Mouse (Mus musculus): ENCODE data around the gene Gabrb3.

Gene Gabrb3

GRCm38 (mm10) chr7:57419392-57419791, at the start of gene Gabrb3:
TSS of gene Gabrb3 (plus strand) at chr7:57419692.
- DNase-seq (ENCODE audit: low spot score in 2 of 2): no peak

- DNase-seq (ENCODE audit: low spot score in 2 of 2): peak; percentile 12 to 21
Measured at GRCm38 (mm10) chr7:57384112-57384511, 35.4 kb upstream of the Gabrb3 start.

- peak; percentile 24 to 45 for DNase-seq (ENCODE audit: low spot score in 2 of 2)
Measured at GRCm38 (mm10) chr7:57386517-57387340, 32.8 kb upstream of the Gabrb3 start, which contains the start of gene Gabrg3. TSS of gene Gabrg3 (minus strand) at chr7:57387188.

- no peak for DNase-seq (ENCODE audit: low spot score in 2 of 2)
Measured at GRCm38 (mm10) chr7:57387341-57387654, 32.2 kb upstream of the Gabrb3 start.

- peak; percentile 18 for DNase-seq (ENCODE audit: low spot score in 2 of 2)
Measured at GRCm38 (mm10) chr7:57390046-57390445, 29.4 kb upstream of the Gabrb3 start.

- no peak for DNase-seq (ENCODE audit: low spot score in 2 of 2)
Measured at GRCm38 (mm10) chr7:57393551-57393950, 25.9 kb upstream of the Gabrb3 start.

GRCm38 (mm10) chr7:57411163-57411562, 8.3 kb upstream of the Gabrb3 start:
- DNase-seq (ENCODE audit: low spot score in 2 of 2): no peak

GRCm38 (mm10) chr7:57412896-57413295, 6.6 kb upstream of the Gabrb3 start:
- DNase-seq (ENCODE audit: low spot score in 2 of 2): no peak

- DNase-seq (ENCODE audit: low spot score in 2 of 2): no peak
Measured at GRCm38 (mm10) chr7:57421044-57421443, 1.6 kb downstream of the Gabrb3 start.

- no peak for DNase-seq (ENCODE audit: low spot score in 2 of 2)
Measured at GRCm38 (mm10) chr7:57422675-57423074, 3.2 kb downstream of the Gabrb3 start.

GRCm38 (mm10) chr7:57448239-57448638, 28.7 kb downstream of the Gabrb3 start:
- DNase-seq (ENCODE audit: low spot score in 2 of 2): no peak

GRCm38 (mm10) chr7:57460354-57460753, 40.9 kb downstream of the Gabrb3 start:
- no peak for DNase-seq (ENCODE audit: low spot score in 2 of 2)

- DNase-seq (ENCODE audit: low spot score in 2 of 2): no peak
Measured at GRCm38 (mm10) chr7:57471316-57471715, 51.8 kb downstream of the Gabrb3 start.

- peak; percentile 49 to 60 for DNase-seq (ENCODE audit: low spot score in 2 of 2)
Measured at GRCm38 (mm10) chr7:57473811-57474525, 54.5 kb downstream of the Gabrb3 start.

GRCm38 (mm10) chr7:57482896-57483295, 63.4 kb downstream of the Gabrb3 start:
- no peak for DNase-seq (ENCODE audit: low spot score in 2 of 2)

GRCm38 (mm10) chr7:57486907-57487306, 67.4 kb downstream of the Gabrb3 start:
- DNase-seq (ENCODE audit: low spot score in 2 of 2): no peak

GRCm38 (mm10) chr7:57491795-57492194, 72.3 kb downstream of the Gabrb3 start:
- DNase-seq (ENCODE audit: low spot score in 2 of 2): no peak

- no peak for DNase-seq (ENCODE audit: low spot score in 2 of 2)
Measured at GRCm38 (mm10) chr7:57502809-57503208, 83.3 kb downstream of the Gabrb3 start.

- peak in 1 of 2 experiments; percentile 30 for DNase-seq (ENCODE audit: low spot score in 2 of 2)
Measured at GRCm38 (mm10) chr7:57508860-57509632, 89.6 kb downstream of the Gabrb3 start.

- DNase-seq (ENCODE audit: low spot score in 2 of 2): peak; percentile 43 to 76
Measured at GRCm38 (mm10) chr7:57509681-57510141, 90.2 kb downstream of the Gabrb3 start, which contains the start of gene Gabra5. TSS of gene Gabra5 (minus strand) at chr7:57510059.

- DNase-seq (ENCODE audit: low spot score in 2 of 2): no peak
Measured at GRCm38 (mm10) chr7:57512955-57513354, 93.5 kb downstream of the Gabrb3 start.

GRCm38 (mm10) chr7:57529451-57529850, 110.0 kb downstream of the Gabrb3 start:
- no peak for DNase-seq (ENCODE audit: low spot score in 2 of 2)

Measured in frontal cortex, postnatal 10 days (tissue).